Mouse (Mus musculus): ENCODE data around the gene Fbxo8. TPM values are rescaled to one million over a fixed set of nuclear protein-coding genes. Genes with fewer than 3 reads are reported as not detected.

Gene Fbxo8
- polyA plus RNA-seq, 2 experiments: 21.1 to 41.8 TPM

DNA sequence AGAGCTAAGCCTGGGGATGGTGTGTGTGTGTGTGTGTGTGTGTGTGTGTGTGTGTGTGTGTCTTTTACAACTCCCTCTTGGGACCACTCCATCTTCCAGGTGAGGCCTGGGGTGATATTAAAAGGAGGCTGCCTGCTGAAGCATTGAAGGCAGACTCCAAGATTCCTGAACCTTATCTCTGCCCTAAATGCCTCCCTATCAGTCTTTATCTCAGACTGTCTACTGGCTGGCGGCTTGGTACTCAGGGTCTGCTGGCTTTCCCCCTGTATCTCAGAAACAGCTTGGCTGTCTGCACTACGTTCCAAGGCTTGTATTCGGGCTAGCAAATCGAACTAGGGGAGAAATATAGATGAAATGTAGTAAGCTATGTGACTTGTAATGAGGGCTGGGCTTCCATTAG, 68.2 kb downstream of the Fbxo8 start:
- no peak overlapping the region for H3K27ac ChIP-seq (replicated peaks; ENCODE audit: low read depth, low read length)
- H3K4me3 ChIP-seq (replicated peaks; ENCODE audit: low read length): no peak overlapping the region
- peaks cover 12% of the 10 kb centered on the region for H3K4me1 ChIP-seq (ENCODE audit: control insufficient read depth, insufficient read depth, low read length)
- H3K4me2 ChIP-seq (replicated peaks; ENCODE audit: low read depth, low read length, severe bottlenecking): no peak overlapping the region
- no peaks in the 10 kb centered on the region for H3K36me3 ChIP-seq (ENCODE audit: control insufficient read depth, insufficient read depth, low read length)
- H3K27me3 ChIP-seq (ENCODE audit: control insufficient read depth, insufficient read depth, low read length): peaks cover 18% of the 10 kb centered on the region; the same call in 1 of the 2 replicates
- no peak for ATAC-seq (ENCODE audit: low FRiP score, low read depth)
- no peak for TF ChIP-seq POLR2A (IDR thresholded peaks at IDR 0.05; ENCODE audit: borderline replicate concordance, extremely low read depth, insufficient read depth, insufficient read length)
- DNase-seq (ENCODE audit: low spot score): no peak
- 19% methylated on average over 4 of the region's 4 CpGs for WGBS
- H3K9me3 ChIP-seq (ENCODE audit: control insufficient read depth, low read length): no peaks in the 10 kb centered on the region
- H3K9ac ChIP-seq (ENCODE audit: low read depth, low read length, severe bottlenecking): no peak overlapping the region

DNA sequence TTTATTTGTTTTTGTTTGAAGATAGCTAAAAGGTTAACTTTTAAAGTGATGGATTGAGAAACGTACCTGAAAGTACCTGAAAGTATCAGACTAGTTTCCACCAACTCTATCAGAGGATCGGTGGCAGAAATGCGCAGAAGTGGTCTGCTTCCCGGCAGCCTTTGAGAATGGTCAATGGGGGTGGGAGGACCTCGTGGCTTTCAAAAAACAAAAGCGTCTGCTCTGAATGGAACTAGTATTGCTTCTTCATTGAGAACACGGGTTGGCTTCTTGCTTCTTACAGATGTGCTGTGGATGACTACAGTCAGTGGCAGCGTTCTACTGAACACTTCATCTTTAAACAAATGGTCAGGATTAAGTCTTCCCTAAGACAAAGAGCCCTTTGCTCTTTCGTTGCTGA, 68.7 kb downstream of the Fbxo8 start:
- no peak for TF ChIP-seq POLR2A (IDR thresholded peaks at IDR 0.05; ENCODE audit: borderline replicate concordance, extremely low read depth, insufficient read depth, insufficient read length)
- no peak overlapping the region for H3K27ac ChIP-seq (replicated peaks; ENCODE audit: low read depth, low read length)
- 15% methylated on average over 9 of the region's 9 CpGs for WGBS

DNA sequence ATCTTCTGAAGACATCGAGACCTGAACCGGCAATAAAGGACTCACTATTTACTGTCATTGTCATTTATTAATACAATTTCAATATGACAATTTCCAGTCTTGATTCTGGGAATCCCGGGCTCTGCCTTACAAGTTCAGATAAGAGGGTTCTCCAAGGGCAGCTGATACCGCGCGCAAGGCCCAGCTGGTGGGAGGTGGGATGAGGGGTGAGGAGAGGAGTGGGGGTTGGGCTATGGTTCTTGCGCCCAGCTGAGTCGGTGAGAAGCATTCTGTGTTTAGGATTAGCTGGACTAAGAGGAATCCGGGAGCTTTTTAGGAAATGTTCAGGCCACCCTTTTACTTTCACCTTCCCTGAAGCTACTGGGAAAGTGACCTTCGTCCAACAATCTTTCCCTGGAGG, 69.8 kb downstream of the Fbxo8 start:
- no peaks in the 10 kb centered on the region for H3K36me3 ChIP-seq (ENCODE audit: control insufficient read depth, insufficient read depth, low read length)
- TF ChIP-seq POLR2A (IDR thresholded peaks at IDR 0.05; ENCODE audit: borderline replicate concordance, extremely low read depth, insufficient read depth, insufficient read length): no peak
- peaks cover 12% of the 10 kb centered on the region for H3K4me1 ChIP-seq (ENCODE audit: control insufficient read depth, insufficient read depth, low read length)
- no peak overlapping the region for H3K27ac ChIP-seq (replicated peaks; ENCODE audit: low read depth, low read length)
- 18% methylated on average over 10 of the region's 10 CpGs for WGBS
- H3K9ac ChIP-seq (ENCODE audit: low read depth, low read length, severe bottlenecking): no peak overlapping the region
- peaks cover 18% of the 10 kb centered on the region; the same call in 1 of the 2 replicates for H3K27me3 ChIP-seq (ENCODE audit: control insufficient read depth, insufficient read depth, low read length)
- no peak for ATAC-seq (ENCODE audit: low FRiP score, low read depth)
- H3K9me3 ChIP-seq (ENCODE audit: control insufficient read depth, low read length): no peaks in the 10 kb centered on the region
- no peak overlapping the region for H3K4me3 ChIP-seq (replicated peaks; ENCODE audit: low read length)
- no peak overlapping the region for H3K4me2 ChIP-seq (replicated peaks; ENCODE audit: low read depth, low read length, severe bottlenecking)
- DNase-seq (ENCODE audit: low spot score): no peak

More for the DNA sequence above, 68.7 kb downstream of the Fbxo8 start:
- DNase-seq (ENCODE audit: low spot score) (no peak), ATAC-seq (ENCODE audit: low FRiP score, low read depth) (no peak)
- Histone ChIP-seq H3K9me3 (ENCODE audit: control insufficient read depth, low read length) (no peaks in the 10 kb centered on the region), H3K4me2 (replicated peaks; ENCODE audit: low read depth, low read length, severe bottlenecking) (no peak overlapping the region), H3K4me1 (ENCODE audit: control insufficient read depth, insufficient read depth, low read length) (peaks cover 12% of the 10 kb centered on the region), H3K4me3 (replicated peaks; ENCODE audit: low read length) (no peak overlapping the region), H3K9ac (ENCODE audit: low read depth, low read length, severe bottlenecking) (no peak overlapping the region), H3K27me3 (ENCODE audit: control insufficient read depth, insufficient read depth, low read length) (peaks cover 18% of the 10 kb centered on the region; the same call in 1 of the 2 replicates), H3K36me3 (ENCODE audit: control insufficient read depth, insufficient read depth, low read length) (no peaks in the 10 kb centered on the region)

DNA sequence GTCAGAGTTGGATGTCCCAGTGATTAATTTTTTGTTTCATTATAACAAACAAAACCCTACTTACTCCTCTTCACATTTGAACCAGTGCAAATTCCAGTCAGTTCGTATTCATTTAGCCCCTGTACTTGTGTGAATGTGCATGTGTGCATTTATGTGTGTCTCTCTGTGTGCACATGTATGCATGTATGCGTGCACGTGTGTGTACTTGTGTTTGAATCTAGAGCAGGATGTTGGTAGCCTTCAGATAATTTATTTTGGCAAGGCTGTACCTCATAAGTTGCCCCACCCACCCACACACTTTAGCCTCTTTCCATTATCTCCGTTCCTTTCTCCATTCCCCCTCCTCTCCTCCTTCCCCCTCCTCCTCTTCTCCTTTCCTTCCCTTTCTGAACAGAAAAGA, 70.2 kb downstream of the Fbxo8 start:
- 37% methylated on average over 4 of the region's 4 CpGs for WGBS
- peaks cover 18% of the 10 kb centered on the region; the same call in 1 of the 2 replicates for H3K27me3 ChIP-seq (ENCODE audit: control insufficient read depth, insufficient read depth, low read length)
- DNase-seq (ENCODE audit: low spot score): no peak
- H3K4me3 ChIP-seq (replicated peaks; ENCODE audit: low read length): no peak overlapping the region
- H3K27ac ChIP-seq (replicated peaks; ENCODE audit: low read depth, low read length): no peak overlapping the region
- peaks cover 12% of the 10 kb centered on the region for H3K4me1 ChIP-seq (ENCODE audit: control insufficient read depth, insufficient read depth, low read length)
- H3K36me3 ChIP-seq (ENCODE audit: control insufficient read depth, insufficient read depth, low read length): no peaks in the 10 kb centered on the region
- no peak overlapping the region for H3K4me2 ChIP-seq (replicated peaks; ENCODE audit: low read depth, low read length, severe bottlenecking)
- TF ChIP-seq POLR2A (IDR thresholded peaks at IDR 0.05; ENCODE audit: borderline replicate concordance, extremely low read depth, insufficient read depth, insufficient read length): no peak
- no peak overlapping the region for H3K9ac ChIP-seq (ENCODE audit: low read depth, low read length, severe bottlenecking)
- no peaks in the 10 kb centered on the region for H3K9me3 ChIP-seq (ENCODE audit: control insufficient read depth, low read length)
- ATAC-seq (ENCODE audit: low FRiP score, low read depth): no peak

DNA sequence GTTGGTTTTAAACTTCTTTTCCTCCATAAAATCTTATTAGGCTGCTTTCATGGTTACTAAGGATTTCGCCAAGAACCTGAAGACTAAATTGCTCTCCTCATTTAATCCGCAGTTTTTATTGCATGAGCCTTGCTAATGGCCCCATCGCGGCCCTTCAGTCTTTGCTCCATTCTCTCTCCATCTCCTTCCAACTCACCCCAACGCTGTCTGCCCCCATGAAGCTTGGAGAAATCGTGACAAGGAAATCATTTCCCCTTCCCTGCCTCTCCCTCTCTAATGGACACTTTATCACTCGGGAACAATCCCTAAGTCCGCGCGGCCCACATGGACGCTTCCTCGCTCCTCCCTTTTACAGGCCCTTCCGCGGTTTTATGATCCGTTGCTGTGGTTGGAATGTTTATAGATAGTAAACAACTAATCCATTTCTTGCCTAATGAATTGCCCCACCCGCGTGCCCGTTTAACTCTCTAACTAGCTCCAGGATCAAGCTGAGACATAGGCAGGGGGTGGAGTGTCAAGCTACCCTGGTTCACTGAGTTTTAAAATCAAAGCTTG, 71.7 kb downstream of the Fbxo8 start:
- Histone ChIP-seq H3K4me3 (replicated peaks; ENCODE audit: low read length) (peak overlapping the region; percentile 27), H3K9me3 (ENCODE audit: control insufficient read depth, low read length) (no peaks in the 10 kb centered on the region), H3K27me3 (ENCODE audit: control insufficient read depth, insufficient read depth, low read length) (peaks cover 18% of the 10 kb centered on the region; the same call in 1 of the 2 replicates), H3K9ac (ENCODE audit: low read depth, low read length, severe bottlenecking) (no peak overlapping the region), H3K4me2 (replicated peaks; ENCODE audit: low read depth, low read length, severe bottlenecking) (peak overlapping the region; percentile 50), H3K27ac (replicated peaks; ENCODE audit: low read depth, low read length) (no peak overlapping the region), H3K4me1 (ENCODE audit: control insufficient read depth, insufficient read depth, low read length) (peaks cover 12% of the 10 kb centered on the region), H3K36me3 (ENCODE audit: control insufficient read depth, insufficient read depth, low read length) (no peaks in the 10 kb centered on the region)
- DNase-seq (ENCODE audit: low spot score) (no peak), ATAC-seq (ENCODE audit: low FRiP score, low read depth) (peak; percentile 17; the same call in 1 of the 2 replicates)
- 4% methylated on average over 18 of the region's 18 CpGs for WGBS
- no peak for TF ChIP-seq POLR2A (IDR thresholded peaks at IDR 0.05; ENCODE audit: borderline replicate concordance, extremely low read depth, insufficient read depth, insufficient read length)

Data from limb, embryonic 14.5 days (tissue).